Mouse (Mus musculus) lung, embryonic 15.5 days (tissue): ENCODE results near the gene Habp2. TPM values are rescaled to one million over a fixed set of nuclear protein-coding genes. Genes with fewer than 3 reads are reported as not detected.
A peak's percentile ranks its signal among the peaks of the same experiment; 100 is the strongest.

Experiments
- ATAC-seq: fragments of 200-750 bp; cut with Nextera tagmentation; 2 replicates; pipeline ENCODE4 v1.8.0; 2017; ENCODE audit warnings: moderate number of reproducible peaks, borderline replicate concordance; ENCODE audit not compliant: low FRiP score, low TSS enrichment; ENCODE audit errors: extremely low read depth
- H3K27ac ChIP-seq: fragments of 300-500 bp; sonication (generic); 2 replicates; pipeline ENCODE4 v1.5.1; 2015; ENCODE audit warnings: moderate library complexity, mild to moderate bottlenecking, inconsistent platforms
- H3K27me3 ChIP-seq: fragments of 300-500 bp; sonication (generic); 2 replicates; pipeline ENCODE4 v1.6.1; 2015; ENCODE audit warnings: inconsistent platforms
- H3K36me3 ChIP-seq: fragments of 300-500 bp; sonication (generic); 2 replicates; pipeline ENCODE4 v1.6.1; 2015; ENCODE audit warnings: inconsistent platforms
- H3K4me1 ChIP-seq: fragments of 300-500 bp; sonication (generic); 2 replicates; pipeline ENCODE4 v1.6.1; 2015; ENCODE audit warnings: inconsistent platforms
- H3K4me2 ChIP-seq: fragments of 300-500 bp; sonication (generic); 2 replicates; pipeline ENCODE4 v1.6.1; 2015; ENCODE audit warnings: inconsistent platforms, mild to moderate bottlenecking, moderate library complexity
- H3K4me3 ChIP-seq: fragments of 300-500 bp; sonication (generic); 2 replicates; pipeline ENCODE4 v1.5.1; 2015; ENCODE audit warnings: mild to moderate bottlenecking, inconsistent platforms
- H3K9ac ChIP-seq: fragments of 300-500 bp; sonication (generic); 2 replicates; pipeline ENCODE4 v1.6.1; 2015; ENCODE audit warnings: inconsistent platforms
- H3K9me3 ChIP-seq: fragments of 300-500 bp; sonication (generic); 2 replicates; pipeline ENCODE4 v1.6.1; 2016; ENCODE audit warnings: inconsistent platforms
- WGBS: fragments of 180-500 bp; shearing (Covaris S2); methylation state at CpG from one replicate; pipeline ENCODE4 v1.1.7; 2015; 5-methylcytosine and 5-hydroxymethylcytosine counted together
- polyA plus RNA-seq: library from polyadenylated mRNA; unstranded; fragments of >200 nt; fragmentation: Nextera tagmentation; extraction: Ambion mirVana; gene quantifications from 2 replicates; pipeline ENCODE4 v1.2.1, GENCODE M21; 2015

Habp2 gene
- polyA plus RNA-seq, 1 experiment from 2014 or later, result 3.8 TPM

GRCm38 (mm10) chr19:56297264-56297663 lies 10.3 kb downstream of the Habp2 start:
- Histone ChIP-seq H3K4me3 (no peak overlapping the region), H3K27me3 (no peaks in the 10 kb centered on the region), H3K4me2 (no peak overlapping the region), H3K36me3 (no peaks in the 10 kb centered on the region), H3K4me1 (peaks cover 7% of the 10 kb centered on the region), H3K27ac (no peak overlapping the region), H3K9me3 (no peaks in the 10 kb centered on the region), H3K9ac (no peak overlapping the region)
- 60% methylated on average over 3 of the region's 3 CpGs for WGBS
- ATAC-seq, result no peak

- H3K9me3 ChIP-seq, result no peaks in the 10 kb centered on the region
- 42% methylated on average over 11 of the region's 11 CpGs for WGBS
Observed at GRCm38 (mm10) chr19:56300835-56301234, 13.9 kb downstream of the Habp2 start.

DNA sequence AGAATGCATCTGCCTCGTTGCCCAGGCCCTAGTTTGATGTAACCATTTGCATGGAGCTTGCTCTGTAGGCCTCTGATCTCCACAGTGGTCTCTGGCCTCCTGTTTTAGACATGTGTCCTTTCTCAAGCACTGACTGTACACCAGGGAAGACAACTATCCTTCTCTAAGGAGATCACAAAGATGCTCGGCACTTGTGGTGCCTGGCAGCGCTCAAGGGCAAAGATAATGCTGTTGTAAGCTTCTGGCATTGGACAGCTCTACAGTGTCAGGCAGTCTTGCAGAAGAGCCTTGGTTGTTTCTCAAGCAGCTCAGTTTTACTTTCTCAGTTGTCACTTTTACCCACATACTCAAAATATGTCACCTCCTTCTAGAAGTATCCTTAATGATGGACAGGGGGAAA lies 29.6 kb downstream of the Habp2 start:
- Histone ChIP-seq H3K9me3 (no peaks in the 10 kb centered on the region), H3K4me1 (peaks cover 11% of the 10 kb centered on the region), H3K9ac (no peak overlapping the region), H3K4me2 (no peak overlapping the region), H3K4me3 (no peak overlapping the region), H3K36me3 (no peaks in the 10 kb centered on the region), H3K27me3 (no peaks in the 10 kb centered on the region), H3K27ac (no peak overlapping the region)
- WGBS, result 74% methylated on average over 3 of the region's 3 CpGs
- ATAC-seq, result no peak

More at GRCm38 (mm10) chr19:56300835-56301234, 13.9 kb downstream of the Habp2 start:
- H3K27me3 ChIP-seq, result no peaks in the 10 kb centered on the region
- no peaks in the 10 kb centered on the region for H3K36me3 ChIP-seq
- no peak overlapping the region for H3K27ac ChIP-seq
- H3K4me1 ChIP-seq, result no peaks in the 10 kb centered on the region
- no peak overlapping the region for H3K4me2 ChIP-seq
- ATAC-seq, result no peak
- H3K9ac ChIP-seq, result no peak overlapping the region
- H3K4me3 ChIP-seq, result no peak overlapping the region

DNA sequence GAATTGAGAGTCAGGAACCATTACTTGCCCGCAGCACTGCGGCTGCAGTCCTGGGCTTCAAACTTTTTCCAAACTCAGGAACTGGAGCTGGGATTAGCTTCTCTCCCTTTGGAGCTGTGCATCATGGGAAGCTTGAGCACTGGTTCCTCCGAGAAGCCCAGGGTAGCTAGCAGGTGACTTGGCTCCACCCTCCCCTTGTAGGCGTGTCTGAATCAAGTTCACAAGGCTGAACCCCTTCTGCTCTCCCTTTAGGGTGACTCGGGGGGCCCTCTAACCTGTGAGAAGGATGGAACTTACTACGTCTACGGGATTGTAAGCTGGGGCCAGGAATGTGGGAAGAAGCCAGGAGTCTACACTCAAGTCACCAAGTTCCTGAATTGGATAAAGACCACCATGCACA lies 32.3 kb downstream of the Habp2 start:
- ATAC-seq, result no peak
- H3K36me3 ChIP-seq, result no peaks in the 10 kb centered on the region
- H3K4me2 ChIP-seq, result no peak overlapping the region

GRCm38 (mm10) chr19:56319629-56320028 lies 32.7 kb downstream of the Habp2 start:
- Histone ChIP-seq H3K4me1 (peaks cover 11% of the 10 kb centered on the region), H3K27me3 (no peaks in the 10 kb centered on the region), H3K9me3 (no peaks in the 10 kb centered on the region), H3K4me3 (0 out of 2 replicates have a peak overlapping the region, but pooled peaks have one; percentile 5), H3K9ac (no peak overlapping the region), H3K27ac (no peak overlapping the region), H3K36me3 (no peaks in the 10 kb centered on the region), H3K4me2 (peak overlapping the region; percentile 45; the same call in 1 of the 2 replicates)
- ATAC-seq, result no peak
- WGBS, result 84% methylated on average over 6 of the region's 6 CpGs

More for the DNA sequence above, 32.3 kb downstream of the Habp2 start:
- 92% methylated on average over 7 of the region's 7 CpGs for WGBS
- H3K9ac ChIP-seq, result no peak overlapping the region
- peaks cover 11% of the 10 kb centered on the region for H3K4me1 ChIP-seq
- no peaks in the 10 kb centered on the region for H3K27me3 ChIP-seq
- no peak overlapping the region for H3K4me3 ChIP-seq
- H3K27ac ChIP-seq, result no peak overlapping the region
- no peaks in the 10 kb centered on the region for H3K9me3 ChIP-seq

DNA sequence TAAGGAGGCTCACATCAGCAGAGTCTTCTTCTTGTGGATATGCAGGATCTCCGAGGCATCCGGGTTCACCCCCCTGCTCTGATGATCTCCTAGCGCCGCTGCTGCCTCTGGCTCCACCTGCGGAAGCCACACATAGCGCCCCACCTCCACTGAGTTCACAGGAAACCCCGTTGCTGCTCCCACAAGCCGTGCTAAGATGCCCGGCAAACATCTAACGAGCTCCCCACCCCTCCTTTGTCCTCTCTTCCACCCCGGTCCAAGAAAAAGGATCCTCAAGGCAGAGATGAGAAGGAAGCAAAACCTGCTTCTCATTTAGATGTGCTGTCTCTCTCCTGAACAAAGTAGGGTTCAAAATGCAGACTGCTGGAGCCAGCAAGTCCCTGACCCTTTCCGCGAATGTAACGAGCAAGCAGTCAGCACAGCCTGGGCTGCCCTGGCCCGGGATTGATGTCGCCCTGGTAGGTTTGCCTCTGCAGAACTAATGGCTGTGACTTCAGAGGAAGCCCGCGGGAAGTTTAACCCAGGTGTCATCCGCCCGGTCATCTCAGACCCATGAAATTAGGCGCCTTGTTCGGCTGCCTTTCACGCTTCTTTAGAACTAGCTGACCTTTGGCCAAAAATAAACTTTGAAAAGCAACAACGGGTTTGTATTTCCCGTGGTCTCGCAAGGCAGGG lies 33.4 kb downstream of the Habp2 start:
- H3K9me3 ChIP-seq, result no peaks in the 10 kb centered on the region
- 0 out of 2 replicates have a peak overlapping the region, but pooled peaks have one; percentile 5 for H3K4me3 ChIP-seq
- no peak overlapping the region; the same call in 1 of the 2 replicates for H3K9ac ChIP-seq
- no peaks in the 10 kb centered on the region for H3K36me3 ChIP-seq
- no peak for ATAC-seq
- H3K4me2 ChIP-seq, result peak overlapping the region; percentile 45
- peaks cover 11% of the 10 kb centered on the region for H3K4me1 ChIP-seq
- no peaks in the 10 kb centered on the region for H3K27me3 ChIP-seq
- WGBS, result 20% methylated on average over 26 of the region's 26 CpGs
- no peak overlapping the region for H3K27ac ChIP-seq

DNA sequence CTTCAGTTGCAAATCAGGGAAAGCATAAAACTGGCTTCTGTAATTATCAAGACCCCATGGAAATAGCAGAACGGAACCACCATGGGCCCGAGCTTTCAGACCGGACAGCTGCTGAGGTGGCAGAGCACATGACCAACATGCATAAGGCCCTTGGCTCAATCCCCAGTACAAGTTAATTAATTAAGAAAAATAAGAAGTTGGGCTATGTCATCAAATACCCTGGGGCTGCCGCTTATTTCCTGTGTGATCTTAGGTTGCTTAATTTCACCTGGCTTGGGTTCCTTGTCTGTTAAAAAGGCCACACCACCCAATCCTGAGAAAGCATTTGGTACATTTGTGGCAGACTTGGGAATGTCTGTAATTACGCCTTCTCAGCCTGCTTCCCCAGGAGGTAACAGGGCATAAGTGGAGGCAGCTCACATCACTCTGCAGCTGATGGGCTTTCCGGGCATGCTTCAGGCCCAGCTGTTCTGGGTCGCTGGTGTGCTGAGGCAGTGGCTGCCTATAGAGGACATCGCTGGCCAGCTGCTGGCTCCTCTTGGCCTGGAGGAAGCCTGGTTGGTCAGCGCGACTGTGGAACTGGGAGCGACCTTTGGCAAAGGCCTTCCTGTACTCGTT lies 34.5 kb downstream of the Habp2 start:
- Histone ChIP-seq H3K9me3 (no peaks in the 10 kb centered on the region), H3K9ac (no peak overlapping the region), H3K27me3 (no peaks in the 10 kb centered on the region), H3K36me3 (no peaks in the 10 kb centered on the region), H3K4me1 (peaks cover 19% of the 10 kb centered on the region), H3K4me2 (no peak overlapping the region), H3K4me3 (no peak overlapping the region), H3K27ac (no peak overlapping the region)
- no peak for ATAC-seq
- WGBS, result 68% methylated on average over 12 of the region's 12 CpGs

DNA sequence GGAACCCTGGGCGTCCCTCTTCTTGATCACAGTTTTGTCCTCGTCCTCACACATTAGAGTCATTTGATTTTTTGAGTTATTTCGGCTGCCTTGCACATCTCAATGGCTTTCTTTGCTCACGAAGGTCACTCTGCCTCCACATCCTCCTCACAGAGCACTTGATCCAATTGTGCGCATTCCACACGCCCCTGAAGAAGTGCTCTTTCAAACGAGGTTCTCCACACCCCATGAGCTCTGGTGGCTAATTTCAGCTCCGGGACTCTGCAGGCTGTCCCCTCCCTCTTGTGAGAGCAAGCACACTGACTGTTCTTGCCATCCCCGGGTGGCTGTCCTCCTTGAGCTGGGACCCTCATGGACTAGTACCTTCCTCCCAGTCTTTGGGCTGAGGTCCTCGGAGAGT lies 38.7 kb downstream of the Habp2 start:
- Histone ChIP-seq H3K36me3 (no peaks in the 10 kb centered on the region), H3K27me3 (no peaks in the 10 kb centered on the region), H3K4me3 (no peak overlapping the region), H3K4me2 (no peak overlapping the region), H3K9ac (no peak overlapping the region), H3K4me1 (peaks cover 12% of the 10 kb centered on the region), H3K9me3 (no peaks in the 10 kb centered on the region), H3K27ac (no peak overlapping the region)
- ATAC-seq, result 0 out of 2 replicates have a peak, but pooled peaks have one; percentile 11
- WGBS, result 44% methylated on average over 10 of the region's 10 CpGs

- no peak for ATAC-seq
- H3K4me2 ChIP-seq, result no peak overlapping the region
- 57% methylated on average over 21 of the region's 21 CpGs for WGBS
Observed at GRCm38 (mm10) chr19:56326243-56326855, 39.4 kb downstream of the Habp2 start.

DNA sequence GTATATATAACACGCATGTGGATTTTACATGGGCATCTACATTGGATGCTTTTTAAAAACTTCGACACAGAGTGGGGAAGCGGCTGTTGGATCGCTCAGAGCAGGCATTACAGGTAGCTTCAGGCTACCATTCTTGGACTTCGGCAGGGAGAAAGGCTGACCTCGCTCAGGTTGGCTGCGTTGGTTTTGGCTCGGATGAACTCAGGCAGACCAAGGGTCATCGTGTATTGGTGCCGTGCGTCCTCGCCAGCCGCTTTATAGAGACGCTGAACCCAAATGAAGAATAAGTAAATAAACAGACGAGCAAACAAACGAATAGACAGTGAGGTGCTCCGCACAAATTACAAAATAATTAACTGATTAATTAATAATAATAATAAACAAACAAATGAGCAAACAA lies 49.4 kb downstream of the Habp2 start:
- Histone ChIP-seq H3K36me3 (no peaks in the 10 kb centered on the region), H3K27ac (no peak overlapping the region), H3K4me3 (no peak overlapping the region), H3K4me1 (no peaks in the 10 kb centered on the region), H3K27me3 (no peaks in the 10 kb centered on the region), H3K4me2 (no peak overlapping the region), H3K9me3 (no peaks in the 10 kb centered on the region), H3K9ac (no peak overlapping the region)
- WGBS, result 78% methylated on average over 17 of the region's 17 CpGs
- no peak for ATAC-seq

More at GRCm38 (mm10) chr19:56326243-56326855, 39.4 kb downstream of the Habp2 start:
- H3K4me1 ChIP-seq, result peaks cover 10% of the 10 kb centered on the region
- no peak overlapping the region for H3K4me3 ChIP-seq
- H3K9me3 ChIP-seq, result no peaks in the 10 kb centered on the region
- H3K36me3 ChIP-seq, result no peaks in the 10 kb centered on the region
- H3K9ac ChIP-seq, result no peak overlapping the region
- H3K27me3 ChIP-seq, result no peaks in the 10 kb centered on the region
- H3K27ac ChIP-seq, result no peak overlapping the region

DNA sequence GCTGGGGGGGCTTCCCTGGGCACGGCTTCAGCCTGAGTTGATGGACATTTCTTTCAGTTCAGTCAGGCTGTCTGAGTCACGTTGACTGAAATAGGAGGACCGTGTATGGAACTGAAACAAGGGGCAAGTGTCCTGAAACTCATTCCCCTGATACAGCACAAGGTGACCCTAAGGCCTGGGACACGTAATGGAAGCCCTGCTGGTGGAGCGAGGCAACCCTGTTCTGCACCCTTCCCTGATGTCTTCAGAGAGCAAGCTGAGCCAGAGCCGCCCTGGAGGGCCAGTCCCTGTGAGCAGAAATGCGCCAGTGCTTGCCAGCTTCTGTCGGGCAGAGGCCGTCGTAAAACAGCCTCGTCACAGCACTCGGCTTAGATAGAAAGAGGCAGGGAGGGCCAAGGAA lies 49.9 kb downstream of the Habp2 start:
- Histone ChIP-seq H3K9me3 (no peaks in the 10 kb centered on the region), H3K36me3 (no peaks in the 10 kb centered on the region), H3K4me3 (no peak overlapping the region), H3K27me3 (no peaks in the 10 kb centered on the region), H3K27ac (no peak overlapping the region), H3K4me1 (no peaks in the 10 kb centered on the region), H3K9ac (no peak overlapping the region), H3K4me2 (no peak overlapping the region)
- no peak for ATAC-seq
- WGBS, result 68% methylated on average over 12 of the region's 12 CpGs

- no peaks in the 10 kb centered on the region for H3K36me3 ChIP-seq
- no peaks in the 10 kb centered on the region for H3K9me3 ChIP-seq
- no peaks in the 10 kb centered on the region for H3K27me3 ChIP-seq
- 56% methylated on average over 8 of the region's 8 CpGs for WGBS
- no peak overlapping the region for H3K9ac ChIP-seq
- H3K4me1 ChIP-seq, result peaks cover 4% of the 10 kb centered on the region; the same call in 1 of the 2 replicates
- ATAC-seq, result no peak
- no peak overlapping the region for H3K4me2 ChIP-seq
- no peak overlapping the region for H3K27ac ChIP-seq
- no peak overlapping the region for H3K4me3 ChIP-seq
Observed at GRCm38 (mm10) chr19:56342006-56342405, 55.1 kb downstream of the Habp2 start.
